Mouse (Mus musculus) E14TG2a.4 (cell line): ENCODE data around the gene Sdccag8.
A peak's percentile ranks its signal among the peaks of the same experiment; 100 is the strongest.

Experiments
- H3K27me3 ChIP-seq: 2 replicates; pipeline ENCODE4 v1.6.1; 2014; ENCODE audit warnings: low read length, control low read depth; ENCODE audit not compliant: insufficient read depth
- H3K36me3 ChIP-seq: 2 replicates; pipeline ENCODE4 v1.6.1; 2014; ENCODE audit warnings: low read length, control low read depth; ENCODE audit not compliant: insufficient read depth
- H3K4me1 ChIP-seq: replicated peaks from 2 replicates; pipeline ENCODE4 v1.6.1; 2014; ENCODE audit warnings: low read depth, low read length, control low read depth
- H3K4me3 ChIP-seq: replicated peaks from 2 replicates; pipeline ENCODE4 v1.5.1; 2014; ENCODE audit warnings: mild to moderate bottlenecking, low read length
- H3K9me3 ChIP-seq: 2 replicates; pipeline ENCODE4 v1.6.1; 2014; ENCODE audit warnings: low read length, control low read depth
- CTCF ChIP-seq: conservative IDR thresholded peaks from 2 replicates; pipeline ENCODE4 v1.5.1; 2014; ENCODE audit warnings: low read length
- NANOG ChIP-seq: IDR thresholded peaks from 2 replicates; pipeline ENCODE4 v1.6.1; 2014; ENCODE audit warnings: borderline replicate concordance, low read length, mixed read lengths
- POU5F1 ChIP-seq: IDR thresholded peaks from 2 replicates; pipeline ENCODE4 v1.6.1; 2014; ENCODE audit warnings: low read length, borderline replicate concordance

Sdccag8 gene

GRCm38 (mm10) chr1:176874155-176874554, 59.7 kb downstream of the Sdccag8 start:
- H3K36me3 ChIP-seq = no peaks in the 10 kb centered on the region
- no peak overlapping the region for H3K4me3 ChIP-seq
- H3K27me3 ChIP-seq = no peaks in the 10 kb centered on the region
- H3K9me3 ChIP-seq = no peaks in the 10 kb centered on the region
- H3K4me1 ChIP-seq = 0 out of 2 replicates have a peak, but pooled peaks cover 3% of the 10 kb centered on the region
- no peak for TF ChIP-seq NANOG

GRCm38 (mm10) chr1:176877756-176878155, 63.3 kb downstream of the Sdccag8 start:
- Histone ChIP-seq H3K9me3 (no peaks in the 10 kb centered on the region), H3K36me3 (no peaks in the 10 kb centered on the region), H3K4me1 (peaks cover 10% of the 10 kb centered on the region), H3K4me3 (no peak overlapping the region), H3K27me3 (no peaks in the 10 kb centered on the region)
- TF ChIP-seq POU5F1 (no peak), CTCF (peak; percentile 61), NANOG (no peak)

GRCm38 (mm10) chr1:176879005-176879404, 64.5 kb downstream of the Sdccag8 start:
- H3K4me3 ChIP-seq = no peak overlapping the region
- no peaks in the 10 kb centered on the region for H3K9me3 ChIP-seq
- H3K4me1 ChIP-seq = peaks cover 10% of the 10 kb centered on the region
- H3K36me3 ChIP-seq = no peaks in the 10 kb centered on the region
- H3K27me3 ChIP-seq = no peaks in the 10 kb centered on the region
- TF ChIP-seq POU5F1 (no peak), CTCF (no peak), NANOG (no peak)

GRCm38 (mm10) chr1:176879614-176880013, 65.2 kb downstream of the Sdccag8 start:
- H3K4me3 ChIP-seq = no peak overlapping the region
- no peaks in the 10 kb centered on the region for H3K9me3 ChIP-seq
- no peaks in the 10 kb centered on the region for H3K36me3 ChIP-seq
- H3K4me1 ChIP-seq = peaks cover 10% of the 10 kb centered on the region
- no peaks in the 10 kb centered on the region for H3K27me3 ChIP-seq
- no peak for TF ChIP-seq POU5F1
- TF ChIP-seq NANOG = no peak
- TF ChIP-seq CTCF = no peak

GRCm38 (mm10) chr1:176880101-176880500, 65.6 kb downstream of the Sdccag8 start:
- Histone ChIP-seq H3K36me3 (no peaks in the 10 kb centered on the region), H3K4me1 (peaks cover 12% of the 10 kb centered on the region), H3K4me3 (no peak overlapping the region), H3K9me3 (no peaks in the 10 kb centered on the region), H3K27me3 (no peaks in the 10 kb centered on the region)
- no peak for TF ChIP-seq POU5F1
- TF ChIP-seq CTCF = no peak
- TF ChIP-seq NANOG = peak; percentile 49; the same call in 1 of the 2 replicates

- TF ChIP-seq NANOG (no peak), CTCF (no peak), POU5F1 (no peak)
- no peaks in the 10 kb centered on the region for H3K27me3 ChIP-seq
- peaks cover 15% of the 10 kb centered on the region for H3K4me1 ChIP-seq
- no peaks in the 10 kb centered on the region for H3K9me3 ChIP-seq
- H3K36me3 ChIP-seq = no peaks in the 10 kb centered on the region
- no peak overlapping the region for H3K4me3 ChIP-seq
These were observed 66.5 kb downstream of the Sdccag8 start for GRCm38 (mm10) chr1:176880943-176881342.

- H3K4me3 ChIP-seq = 0 out of 2 replicates have a peak overlapping the region, but pooled peaks have one; percentile 13
- no peaks in the 10 kb centered on the region for H3K27me3 ChIP-seq
- TF ChIP-seq CTCF = no peak
- no peak for TF ChIP-seq NANOG
- no peak for TF ChIP-seq POU5F1
- no peaks in the 10 kb centered on the region for H3K9me3 ChIP-seq
- H3K4me1 ChIP-seq = 0 out of 2 replicates have a peak, but pooled peaks cover 5% of the 10 kb centered on the region
- no peaks in the 10 kb centered on the region for H3K36me3 ChIP-seq
These were observed 70.9 kb downstream of the Sdccag8 start for GRCm38 (mm10) chr1:176885207-176885933.

GRCm38 (mm10) chr1:176886002-176886401, 71.5 kb downstream of the Sdccag8 start:
- H3K27me3 ChIP-seq = no peaks in the 10 kb centered on the region
- H3K4me3 ChIP-seq = no peak overlapping the region
- no peaks in the 10 kb centered on the region for H3K9me3 ChIP-seq
- H3K36me3 ChIP-seq = no peaks in the 10 kb centered on the region
- H3K4me1 ChIP-seq = 0 out of 2 replicates have a peak, but pooled peaks cover 5% of the 10 kb centered on the region
- no peak for TF ChIP-seq NANOG
- no peak for TF ChIP-seq CTCF
- no peak for TF ChIP-seq POU5F1

- no peak overlapping the region for H3K4me3 ChIP-seq
- no peaks in the 10 kb centered on the region for H3K36me3 ChIP-seq
- TF ChIP-seq NANOG = no peak
- no peak for TF ChIP-seq POU5F1
- TF ChIP-seq CTCF = no peak
- H3K9me3 ChIP-seq = no peaks in the 10 kb centered on the region
- no peaks in the 10 kb centered on the region for H3K27me3 ChIP-seq
- H3K4me1 ChIP-seq = no peaks in the 10 kb centered on the region
These were observed 89.3 kb downstream of the Sdccag8 start for GRCm38 (mm10) chr1:176903741-176904140.
